In genomic region chr7:126635375-126635774, GRCm38 (mm10) we compare ENCODE assay signal across 39 mouse cellular contexts. TPM values are rescaled to one million over a fixed set of nuclear protein-coding genes. Genes with fewer than 3 reads are reported as not detected.
"Had no signal": no experiment of that assay in that cellular context is flagged by ENCODE, and none has a peak within 500 bp of the region (broad histone marks: within the 10 kb centered on the region; RNA-seq: fewer than 3 reads in every experiment).

No protein-coding gene starts in this region.

- H3K9ac ChIP-seq: heart, embryonic 13.5 days; heart, embryonic 15.5 days; hindbrain, embryonic 13.5 days; hindbrain, embryonic 15.5 days; kidney, embryonic 15.5 days; limb, embryonic 13.5 days; limb, embryonic 15.5 days; liver, embryonic 12.5 days; liver, embryonic 14.5 days had no signal

- H3K4me1 ChIP-seq: heart, embryonic 13.5 days; heart, embryonic 15.5 days; hindbrain, embryonic 13.5 days; hindbrain, embryonic 15.5 days; kidney, embryonic 15.5 days had no signal

- H3K9me3 ChIP-seq: heart, embryonic 13.5 days; heart, embryonic 15.5 days; hindbrain, embryonic 13.5 days; hindbrain, embryonic 15.5 days; kidney, embryonic 15.5 days; limb, embryonic 13.5 days; limb, embryonic 15.5 days; liver, embryonic 12.5 days had no signal

- H3K36me3 ChIP-seq: heart, embryonic 13.5 days; heart, embryonic 15.5 days; hindbrain, embryonic 13.5 days; hindbrain, embryonic 15.5 days; kidney, embryonic 15.5 days; limb, embryonic 13.5 days; limb, embryonic 15.5 days; liver, embryonic 12.5 days had no signal

- H3K27me3 ChIP-seq: hindbrain, embryonic 15.5 days; limb, embryonic 13.5 days; limb, embryonic 15.5 days; liver, embryonic 12.5 days had no signal

- H3K4me3 ChIP-seq: heart, adult 2 months; heart, embryonic 13.5 days; heart, embryonic 15.5 days; hindbrain, embryonic 13.5 days; hindbrain, embryonic 15.5 days; kidney, embryonic 15.5 days; layer of hippocampus, adult 2 months; limb, embryonic 13.5 days; limb, embryonic 15.5 days; liver, embryonic 12.5 days had no signal

- ATAC-seq: hindbrain, postnatal 0 days; intestine, embryonic 16.5 days; liver, embryonic 12.5 days had no signal

- H3K4me2 ChIP-seq: heart, embryonic 11.5 days; heart, embryonic 13.5 days; heart, embryonic 15.5 days; hindbrain, embryonic 13.5 days; hindbrain, embryonic 15.5 days; kidney, embryonic 15.5 days; limb, embryonic 13.5 days; limb, embryonic 15.5 days; liver, embryonic 12.5 days had no signal

- H3K27ac ChIP-seq: heart, adult 2 months; heart, embryonic 13.5 days; heart, embryonic 15.5 days; hindbrain, embryonic 13.5 days; hindbrain, embryonic 15.5 days; hindbrain, postnatal 0 days; kidney, embryonic 15.5 days; kidney, postnatal 0 days; layer of hippocampus, adult 2 months; limb, embryonic 13.5 days; limb, embryonic 15.5 days; liver, embryonic 12.5 days; liver, embryonic 14.5 days had no signal

- DNase-seq: gastrocnemius, postnatal 14 days; gastrocnemius, postnatal 36 days; heart, adult 11 months; heart, adult 2 months; heart, postnatal 14 days; heart, postnatal 36 days; kidney, adult 11 months; kidney, adult 2 months; kidney, adult 9 months; kidney, postnatal 14 days; kidney, postnatal 4 days; left cerebral cortex, postnatal 4 days had no signal

RNA-seq across cellular contexts. Expression of gene Il27, which starts 40.6 kb away (rescaled TPM):
- total RNA-seq: gastrocnemius, adult 8-10 months; gastrocnemius, postnatal 14 days; gastrocnemius, postnatal 36 days; heart, adult 2 months; heart, postnatal 14 days; heart, postnatal 36 days; layer of hippocampus, adult 2 months; layer of hippocampus, postnatal 10 days; layer of hippocampus, postnatal 25 days; left cerebral cortex, adult 18-20 months; left cerebral cortex, adult 8-10 months; left cerebral cortex, postnatal 10 days; left cerebral cortex, postnatal 25 days; left cerebral cortex, postnatal 4 days; liver, adult 2 months had no signal
- polyA plus RNA-seq: gonadal fat pad, adult 2 months; heart, adult 2 months; heart, embryonic 11.5 days; heart, embryonic 13.5 days; heart, postnatal 0 days; hindbrain, embryonic 11.5 days; hindbrain, embryonic 13.5 days; hindbrain, embryonic 15.5 days; hindbrain, postnatal 0 days; intestine, embryonic 14.5 days; intestine, embryonic 16.5 days; kidney, embryonic 15.5 days; kidney, postnatal 0 days; limb, embryonic 11.5 days; limb, embryonic 13.5 days; limb, embryonic 15.5 days; liver, embryonic 12.5 days had no signal
